Mouse (Mus musculus) MEL (cell line): Measurements from ENCODE around the gene Golm1. TPM values are rescaled to one million over a fixed set of nuclear protein-coding genes. Genes with fewer than 3 reads are reported as not detected.

Experiments
- DNase-seq: peaks from one replicate; pipeline ENCODE4 v3.0.0; 2011; ENCODE audit warnings: low read depth, low spot score
- H3K27ac ChIP-seq: 2 replicates; pipeline ENCODE4 v1.5.1; 2012; ENCODE audit warnings: low read depth, mild to moderate bottlenecking, control low read depth, low read length, moderate library complexity; ENCODE audit not compliant: control insufficient read depth
- H3K27me3 ChIP-seq, 2 experiments: fragments of 150-350 bp in 1 of 2; sonication (generic) in 1 of 2; 2 replicates each; pipeline ENCODE4 v1.6.1; 2012; ENCODE audit warnings: low read length in 2 of 2, mild to moderate bottlenecking in 2 of 2, improper control_type of control experiment in 1 of 2, moderate library complexity in 1 of 2; ENCODE audit not compliant: insufficient read depth in 2 of 2, control insufficient read depth in 1 of 2
- H3K36me3 ChIP-seq, 2 experiments: 2 replicates each; pipeline ENCODE4 v1.6.1; 2012 to 2014; ENCODE audit warnings: low read length in 2 of 2, improper control_type of control experiment in 1 of 2, inconsistent platforms in 1 of 2, mild to moderate bottlenecking in 1 of 2; ENCODE audit not compliant: insufficient read depth in 2 of 2, control insufficient read depth in 1 of 2
- H3K4me1 ChIP-seq, 2 experiments: fragments of 150-350 bp in 1 of 2; sonication (generic) in 1 of 2; 2 replicates each; pipeline ENCODE4 v1.6.1; 2012; ENCODE audit warnings: low read length in 2 of 2, improper control_type of control experiment in 1 of 2, mild to moderate bottlenecking in 1 of 2; ENCODE audit not compliant: insufficient read depth in 2 of 2, control insufficient read depth in 1 of 2
- H3K4me3 ChIP-seq, 2 experiments: fragments of 150-350 bp in 1 of 2; sonication (generic) in 1 of 2; 2 replicates each; pipeline ENCODE4 v1.5.1; 2012; ENCODE audit warnings: low read depth in 2 of 2, low read length in 2 of 2, mild to moderate bottlenecking in 2 of 2, moderate library complexity in 2 of 2, control low read depth in 1 of 2, improper control_type of control experiment in 1 of 2; ENCODE audit not compliant: control insufficient read depth in 1 of 2, insufficient read depth in 1 of 2
- H3K79me2 ChIP-seq: 2 replicates; pipeline ENCODE4 v1.6.1; 2012; ENCODE audit warnings: mild to moderate bottlenecking, low read length, moderate library complexity; ENCODE audit not compliant: control insufficient read depth, poor library complexity, insufficient read depth
- H3K9ac ChIP-seq: 2 replicates; pipeline ENCODE4 v1.6.1; 2012; ENCODE audit warnings: low read depth, mild to moderate bottlenecking, control low read depth, low read length, moderate library complexity; ENCODE audit not compliant: control insufficient read depth, poor library complexity, severe bottlenecking
- H3K9me3 ChIP-seq: fragments of 150-350 bp; sonication (generic); replicated peaks from 2 replicates; pipeline ENCODE4 v1.6.1; 2012; ENCODE audit warnings: mild to moderate bottlenecking, low read length, improper control_type of control experiment, moderate library complexity; ENCODE audit not compliant: insufficient read depth
- CHD1 ChIP-seq: IDR thresholded peaks from 2 replicates; pipeline ENCODE4 v1.6.1; 2012; ENCODE audit warnings: low read depth, mild to moderate bottlenecking, inconsistent platforms, low read length, improper control_type of control experiment
- CHD2 ChIP-seq: IDR thresholded peaks from 2 replicates; pipeline ENCODE4 v1.6.1; 2011; ENCODE audit warnings: low read length, improper control_type of control experiment
- CTCF ChIP-seq, 3 experiments: IDR thresholded peaks in 2 of 3; conservative IDR thresholded peaks in 1 of 3; 2 replicates each; pipeline ENCODE4 v1.5.1; 2011 to 2012; ENCODE audit warnings: low read length in 3 of 3, low read depth in 2 of 3, mild to moderate bottlenecking in 2 of 3, improper control_type of control experiment in 1 of 3, inconsistent platforms in 1 of 3, mixed read lengths in 1 of 3, moderate library complexity in 1 of 3; ENCODE audit not compliant: control insufficient read depth in 1 of 3, insufficient read depth in 1 of 3, poor library complexity in 1 of 3, severe bottlenecking in 1 of 3
- E2F4 ChIP-seq: IDR thresholded peaks from 2 replicates; pipeline ENCODE4 v1.6.1; 2011; ENCODE audit warnings: low read depth, low read length, improper control_type of control experiment, borderline replicate concordance
- EP300 ChIP-seq, 2 experiments: IDR thresholded peaks; 2 replicates each; pipeline ENCODE4 v1.6.1; 2011; ENCODE audit warnings: improper control_type of control experiment in 2 of 2, low read length in 2 of 2, low read depth in 1 of 2, mild to moderate bottlenecking in 1 of 2
- ETS1 ChIP-seq: IDR thresholded peaks from 2 replicates; pipeline ENCODE4 v1.6.1; 2012; ENCODE audit warnings: low read depth, mild to moderate bottlenecking, inconsistent platforms, low read length, improper control_type of control experiment, moderate library complexity
- GABPA ChIP-seq: IDR thresholded peaks from 2 replicates; pipeline ENCODE4 v1.6.1; 2012; ENCODE audit warnings: low read depth, mild to moderate bottlenecking, inconsistent platforms, low read length, improper control_type of control experiment, moderate library complexity
- GATA1 ChIP-seq: IDR thresholded peaks from 2 replicates; pipeline ENCODE4 v1.6.1; 2011; ENCODE audit warnings: low read depth, low read length, improper control_type of control experiment
- HCFC1 ChIP-seq: IDR thresholded peaks from 2 replicates; pipeline ENCODE4 v1.6.1; 2012; ENCODE audit warnings: low read depth, mild to moderate bottlenecking, inconsistent platforms, low read length, improper control_type of control experiment, moderate library complexity
- JUND ChIP-seq: IDR thresholded peaks from 2 replicates; pipeline ENCODE4 v1.6.1; 2011; ENCODE audit warnings: low read depth, mild to moderate bottlenecking, improper control_type of control experiment, low read length
- KAT2A ChIP-seq: conservative IDR thresholded peaks from 2 replicates; pipeline ENCODE4 v1.6.1; 2012; ENCODE audit warnings: low read depth, low read length, improper control_type of control experiment, inconsistent platforms
- MAFK ChIP-seq: IDR thresholded peaks from 2 replicates; pipeline ENCODE4 v1.6.1; 2011; ENCODE audit warnings: low read depth, mild to moderate bottlenecking, low read length, improper control_type of control experiment, borderline replicate concordance
- MAX ChIP-seq: IDR thresholded peaks from 2 replicates; pipeline ENCODE4 v1.6.1; 2011; ENCODE audit warnings: low read length, improper control_type of control experiment
- MAZ ChIP-seq: IDR thresholded peaks from 2 replicates; pipeline ENCODE4 v1.6.1; 2012; ENCODE audit warnings: low read depth, mild to moderate bottlenecking, inconsistent platforms, low read length, improper control_type of control experiment
- MEF2A ChIP-seq: IDR thresholded peaks from 2 replicates; pipeline ENCODE4 v1.6.1; 2014; ENCODE audit warnings: low read depth, mild to moderate bottlenecking, inconsistent platforms, low read length, improper control_type of control experiment; ENCODE audit not compliant: poor library complexity, insufficient replicate concordance, severe bottlenecking; ENCODE audit errors: extremely low read depth
- MXI1 ChIP-seq: IDR thresholded peaks from 2 replicates; pipeline ENCODE4 v1.6.1; 2011; ENCODE audit warnings: mild to moderate bottlenecking, low read depth, low read length, improper control_type of control experiment
- MYB ChIP-seq: IDR thresholded peaks from 2 replicates; pipeline ENCODE4 v1.6.1; 2011; ENCODE audit warnings: mild to moderate bottlenecking, low read depth, low read length, improper control_type of control experiment
- MYC ChIP-seq: IDR thresholded peaks from 2 replicates; pipeline ENCODE4 v1.6.1; 2011; ENCODE audit warnings: low read depth, mild to moderate bottlenecking, low read length, improper control_type of control experiment, moderate library complexity
- NELFE ChIP-seq: IDR thresholded peaks from 2 replicates; pipeline ENCODE4 v1.6.1; 2011; ENCODE audit warnings: low read depth, low read length, improper control_type of control experiment
- NRF1 ChIP-seq: IDR thresholded peaks from 2 replicates; pipeline ENCODE4 v1.6.1; 2014; ENCODE audit warnings: low read depth, mild to moderate bottlenecking, inconsistent platforms, low read length, improper control_type of control experiment, moderate library complexity; ENCODE audit not compliant: poor library complexity, insufficient read depth, severe bottlenecking
- POLR2A ChIP-seq, 2 experiments: IDR thresholded peaks; 2 replicates each; pipeline ENCODE4 v1.6.1; 2011 to 2012; ENCODE audit warnings: low read length in 2 of 2, mild to moderate bottlenecking in 2 of 2, control low read depth in 1 of 2, improper control_type of control experiment in 1 of 2, low read depth in 1 of 2, moderate library complexity in 1 of 2; ENCODE audit not compliant: control insufficient read depth in 1 of 2, insufficient read depth in 1 of 2, poor library complexity in 1 of 2
- POLR2AphosphoS2 ChIP-seq: IDR thresholded peaks from 2 replicates; pipeline ENCODE4 v1.6.1; 2011; ENCODE audit warnings: low read length, improper control_type of control experiment
- POLR2AphosphoS5 ChIP-seq: IDR thresholded peaks from 2 replicates; pipeline ENCODE4 v1.6.1; 2012; ENCODE audit warnings: low read depth, borderline replicate concordance, mild to moderate bottlenecking, inconsistent platforms, low read length, moderate library complexity, mixed read lengths
- RCOR1 ChIP-seq: IDR thresholded peaks from 2 replicates; pipeline ENCODE4 v1.6.1; 2012; ENCODE audit warnings: low read depth, mild to moderate bottlenecking, inconsistent platforms, low read length, improper control_type of control experiment
- SIN3A ChIP-seq: IDR thresholded peaks from 2 replicates; pipeline ENCODE4 v1.6.1; 2012; ENCODE audit warnings: low read length, improper control_type of control experiment, inconsistent platforms
- SMC3 ChIP-seq: IDR thresholded peaks from 2 replicates; pipeline ENCODE4 v1.6.1; 2011; ENCODE audit warnings: low read depth, low read length, improper control_type of control experiment
- TAL1 ChIP-seq: IDR thresholded peaks from 2 replicates; pipeline ENCODE4 v1.6.1; 2012; ENCODE audit warnings: mild to moderate bottlenecking, inconsistent platforms, low read length, moderate library complexity, mixed read lengths
- TBP ChIP-seq: IDR thresholded peaks from 2 replicates; pipeline ENCODE4 v1.8.0; 2011; ENCODE audit warnings: low read depth, low read length, improper control_type of control experiment
- TCF12 ChIP-seq: IDR thresholded peaks from 2 replicates; pipeline ENCODE4 v1.6.1; 2014; ENCODE audit warnings: low read depth, mild to moderate bottlenecking, inconsistent platforms, low read length, improper control_type of control experiment, moderate library complexity
- UBTF ChIP-seq: IDR thresholded peaks from 2 replicates; pipeline ENCODE4 v1.6.1; 2012; ENCODE audit warnings: low read depth, mild to moderate bottlenecking, inconsistent platforms, low read length, improper control_type of control experiment, moderate library complexity, borderline replicate concordance; ENCODE audit not compliant: insufficient read depth
- USF1 ChIP-seq: IDR thresholded peaks from 2 replicates; pipeline ENCODE4 v1.6.1; 2014; ENCODE audit warnings: low read depth, mild to moderate bottlenecking, inconsistent platforms, low read length, improper control_type of control experiment, moderate library complexity
- ZC3H11A ChIP-seq: IDR thresholded peaks from 2 replicates; pipeline ENCODE4 v1.6.1; 2012; ENCODE audit warnings: low read depth, mild to moderate bottlenecking, inconsistent platforms, low read length, improper control_type of control experiment
- ZKSCAN1 ChIP-seq: IDR thresholded peaks from 2 replicates; pipeline ENCODE4 v1.6.1; 2012; ENCODE audit warnings: low read depth, mild to moderate bottlenecking, inconsistent platforms, low read length, improper control_type of control experiment, moderate library complexity
- ZMIZ1 ChIP-seq: IDR thresholded peaks from 2 replicates; pipeline ENCODE4 v1.6.1; 2012; ENCODE audit warnings: low read depth, mild to moderate bottlenecking, inconsistent platforms, low read length, improper control_type of control experiment, moderate library complexity
- ZNF384 ChIP-seq: IDR thresholded peaks from 2 replicates; pipeline ENCODE4 v1.6.1; 2012; ENCODE audit warnings: low read depth, mild to moderate bottlenecking, inconsistent platforms, low read length, improper control_type of control experiment
- polyA plus RNA-seq, 2 experiments: library from polyadenylated mRNA; stranded (reverse) in 1 of 2; unstranded in 1 of 2; fragments of >175 nt in 1 of 2; fragments of >200 nt in 1 of 2; gene quantifications; 2 replicates each; pipeline versions ENCODE4 v1.2.1 to v1.2.4; 2012; ENCODE audit warnings: low replicate concordance in 2 of 2, low read depth in 1 of 2; ENCODE audit not compliant: insufficient read length in 2 of 2, insufficient read depth in 1 of 2, missing spikeins in 1 of 2
- total RNA-seq: library from RNA; depleted of rRNA; stranded (reverse); fragments of 300-350 nt; gene quantifications from 2 replicates; pipeline ENCODE4 v1.2.3, GENCODE M21; 2012

Golm1 gene
- total and polyA plus RNA-seq, 3 experiments = 22.1 to 26.8 TPM; not detected in 1

DNA sequence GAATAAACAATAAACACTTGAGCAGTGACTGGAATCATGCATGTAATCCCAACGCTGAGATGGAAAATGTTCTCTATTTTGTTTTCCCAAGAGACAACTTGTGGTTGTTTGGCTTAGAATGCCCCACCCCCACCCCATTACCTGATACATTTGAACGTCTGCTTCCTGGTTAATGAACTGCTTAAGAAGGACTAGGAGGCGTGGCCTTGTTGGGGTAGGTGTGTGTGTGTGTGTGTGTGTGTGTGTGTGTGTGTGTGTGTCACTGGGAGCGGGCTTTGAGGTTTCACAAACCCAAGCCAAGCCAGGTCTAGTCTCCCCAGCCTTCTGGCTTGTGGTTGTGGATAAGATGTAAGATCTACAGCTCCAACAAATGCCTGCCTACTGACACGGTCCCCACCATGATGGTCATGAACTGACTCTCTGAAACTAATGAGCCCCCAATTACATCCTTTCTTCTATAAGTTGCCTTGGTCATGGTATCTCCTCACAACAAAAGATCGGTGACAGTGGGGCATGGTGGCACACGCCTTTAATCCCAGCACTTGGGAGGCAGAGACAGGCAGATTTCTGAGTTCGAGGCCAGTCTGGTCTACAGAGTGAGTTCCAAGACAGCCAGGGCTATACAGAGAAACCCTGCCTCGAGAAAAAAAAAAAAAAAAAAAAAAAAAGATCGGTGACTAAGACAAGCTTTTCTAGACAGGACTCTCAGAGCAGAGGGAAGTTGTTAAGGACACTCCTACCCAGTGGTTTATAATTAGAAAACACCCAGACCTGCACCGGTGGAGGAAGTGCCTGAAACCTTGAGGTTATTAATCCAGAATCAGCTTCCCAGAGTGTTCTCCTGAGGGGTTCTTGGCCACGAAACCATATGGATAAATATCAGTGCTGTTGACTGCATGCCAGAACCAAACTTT lies 962 bp upstream of the Golm1 start:
- Histone ChIP-seq H3K4me1 (peaks cover 12 to 35% of the 10 kb centered on the region in 2 experiments), H3K4me3 (no peak overlapping the region; a peak in 1 of 4 replicates), H3K9me3 (no peaks in the 10 kb centered on the region), H3K36me3 (peaks cover 0 to 22% of the 10 kb centered on the region in 2 experiments; a peak in 2 of 4 replicates), H3K27me3 (no peaks in the 10 kb centered on the region), H3K27ac (peak overlapping the region; percentile 54), H3K9ac (no peak overlapping the region), H3K79me2 (peaks cover 20% of the 10 kb centered on the region)
- DNase-seq = peak; percentile 82
- TF ChIP-seq KAT2A = no peak
- no peak for TF ChIP-seq MAFK
- no peak for TF ChIP-seq TCF12
- peak; percentile 67 for TF ChIP-seq SIN3A
- TF ChIP-seq MEF2A = peak; percentile 34; the same call in 1 of the 2 replicates
- TF ChIP-seq ZC3H11A = no peak
- TF ChIP-seq TBP = no peak
- peak; percentile 47; the same call in 1 of the 2 replicates for TF ChIP-seq HCFC1
- no peak for TF ChIP-seq TAL1
- no peak for TF ChIP-seq MYB
- no peak for TF ChIP-seq CHD1
- TF ChIP-seq ZNF384 = peak; percentile 96
- no peak for TF ChIP-seq GATA1
- no peak for TF ChIP-seq MAZ
- no peak for TF ChIP-seq CHD2
- no peak for TF ChIP-seq GABPA
- peak; percentile 18; the same call in 1 of the 2 replicates for TF ChIP-seq RCOR1
- no peak for TF ChIP-seq NELFE
- TF ChIP-seq MYC = 0 out of 2 replicates have a peak, but pooled peaks have one; percentile 18
- no peak for TF ChIP-seq UBTF
- peak; percentile 16 to 26; a peak in 2 of 4 replicates for TF ChIP-seq EP300 (IDR thresholded peaks at IDR 0.05; ENCODE audit: low read depth in 1 of 2, low read length in 2 of 2)
- no peak for TF ChIP-seq POLR2A (IDR thresholded peaks at IDR 0.05; ENCODE audit: control insufficient read depth in 1 of 2, insufficient read depth in 1 of 2, low read depth in 1 of 2, low read length in 2 of 2, poor library complexity in 1 of 2)
- no peak for TF ChIP-seq SMC3
- 0 out of 2 replicates have a peak, but pooled peaks have one; percentile 23 for TF ChIP-seq MXI1
- TF ChIP-seq E2F4 = no peak
- 0 out of 2 replicates have a peak, but pooled peaks have one; percentile 25 for TF ChIP-seq ZKSCAN1
- no peak for TF ChIP-seq USF1
- peak; percentile 44 for TF ChIP-seq ETS1
- no peak for TF ChIP-seq POLR2AphosphoS2
- TF ChIP-seq NRF1 = no peak
- no peak for TF ChIP-seq ZMIZ1
- TF ChIP-seq CTCF (IDR thresholded peaks at IDR 0.05 in 2 of 3, conservative IDR thresholded peaks at IDR 0.05 in 1 of 3; ENCODE audit: control insufficient read depth in 1 of 3, insufficient read depth in 1 of 3, low read depth in 2 of 3, low read length in 3 of 3, poor library complexity in 1 of 3, severe bottlenecking in 1 of 3) = no peak
- TF ChIP-seq POLR2AphosphoS5 = no peak
- TF ChIP-seq JUND = no peak
- TF ChIP-seq MAX = peak; percentile 36; the same call in 1 of the 2 replicates
